Mouse (Mus musculus) limb, embryonic 10.5 days (tissue): Measurements from ENCODE around the gene Phka2. TPM values are rescaled to one million over a fixed set of nuclear protein-coding genes. Genes with fewer than 3 reads are reported as not detected.

ENCODE experiments used
- DNase-seq: peaks from one replicate; pipeline ENCODE4 v3.0.0-alpha.2; 2017; ENCODE audit warnings: low spot score
- H3K27ac ChIP-seq: fragments of 300-500 bp; sonication (generic); 2 replicates; pipeline ENCODE4 v1.5.1; 2016; ENCODE audit warnings: mild to moderate bottlenecking
- H3K27me3 ChIP-seq: fragments of 300-500 bp; sonication (generic); 2 replicates; pipeline ENCODE4 v1.6.1; 2016; ENCODE audit warnings: low read depth, mild to moderate bottlenecking; ENCODE audit not compliant: poor library complexity, severe bottlenecking
- H3K36me3 ChIP-seq: fragments of 300-500 bp; sonication (generic); 2 replicates; pipeline ENCODE4 v1.6.1; 2016; ENCODE audit warnings: mild to moderate bottlenecking, moderate library complexity
- H3K4me1 ChIP-seq: fragments of 300-500 bp; sonication (generic); 2 replicates; pipeline ENCODE4 v1.6.1; 2016
- H3K4me3 ChIP-seq: fragments of 300-500 bp; sonication (generic); 2 replicates; pipeline ENCODE4 v1.5.1; 2016; ENCODE audit warnings: mild to moderate bottlenecking, moderate library complexity
- H3K9me3 ChIP-seq: fragments of 300-500 bp; sonication (generic); replicated peaks from 2 replicates; pipeline ENCODE4 v1.6.1; 2016; ENCODE audit warnings: mild to moderate bottlenecking
- WGBS: fragments of 180-500 bp; shearing (Covaris S2); methylation state at CpG from one replicate; pipeline ENCODE4 v1.1.7; 2016; 5-methylcytosine and 5-hydroxymethylcytosine counted together
- polyA plus RNA-seq: library from polyadenylated mRNA; unstranded; fragments of >200 nt; fragmentation: Nextera tagmentation; extraction: Ambion mirVana; gene quantifications from 2 replicates; pipeline ENCODE4 v1.2.1, GENCODE M21; 2016

Gene Phka2
- 12.4 and 16.4 TPM in 2 replicates for polyA plus RNA-seq

DNA sequence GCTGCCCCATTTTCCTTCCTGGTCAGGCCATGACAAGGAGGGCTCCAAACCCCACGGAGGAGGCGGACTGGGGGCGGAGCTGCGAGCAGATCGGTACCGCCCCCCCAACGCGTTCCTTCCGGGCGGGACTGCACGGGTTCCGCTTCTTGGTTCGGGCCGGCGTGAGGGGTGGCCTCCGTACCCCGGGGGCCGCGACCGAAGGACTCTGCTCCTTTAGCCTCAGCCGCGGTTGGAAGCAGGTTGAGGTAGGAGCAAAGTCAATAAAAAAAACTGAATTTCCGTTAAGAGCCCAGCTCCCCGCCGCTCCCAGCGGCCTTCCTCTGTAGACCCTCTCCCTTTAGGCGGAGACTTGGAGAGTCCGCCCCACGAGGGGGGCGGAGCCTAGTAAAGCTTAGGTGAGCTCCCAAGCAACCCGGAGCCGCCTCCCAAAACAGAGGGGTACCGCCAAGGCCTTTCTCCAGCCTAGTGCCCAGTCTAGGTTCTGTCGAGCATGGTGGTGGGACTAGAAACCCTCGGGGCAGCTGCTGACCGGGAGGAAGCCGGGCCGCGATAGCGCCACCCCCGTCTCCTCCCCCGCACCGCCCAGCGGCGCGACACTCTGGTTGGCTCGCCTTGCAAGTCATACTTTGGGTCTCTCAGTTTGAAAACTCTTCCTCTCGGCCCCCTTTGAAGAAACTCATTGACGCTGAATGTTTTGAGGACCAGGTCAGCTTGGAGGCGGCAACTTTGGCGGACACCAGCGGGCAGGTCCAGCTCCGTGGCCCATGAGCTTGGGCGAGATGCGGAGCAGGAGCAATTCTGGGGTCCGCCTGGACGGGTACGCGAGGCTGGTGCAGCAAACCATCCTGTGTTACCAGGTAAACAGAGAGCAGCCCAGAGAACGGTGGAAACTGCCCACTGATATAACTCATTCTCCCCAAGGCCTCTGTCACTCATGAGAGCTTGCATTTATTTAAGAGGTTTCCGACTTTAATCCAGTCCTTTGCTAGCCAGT is at the start of gene Phka2:
Gene Phka2 (plus strand): TSS at position 119 of the 994 bp plus-strand sequence.
- Histone ChIP-seq H3K36me3 (no peaks in the 10 kb centered on the region), H3K4me3 (peak within 1 kb of the TSS; percentile 61), H3K4me1 (peaks cover 5% of the 10 kb centered on the region; the same call in 1 of the 2 replicates), H3K9me3 (no peaks in the 10 kb centered on the region), H3K27me3 (peaks cover 82% of the 10 kb centered on the region), H3K27ac (peak within 1 kb of the TSS; percentile 91)
- peak; percentile 83 for DNase-seq
- 9% methylated on average over 54 of the region's 61 CpGs for WGBS

DNA sequence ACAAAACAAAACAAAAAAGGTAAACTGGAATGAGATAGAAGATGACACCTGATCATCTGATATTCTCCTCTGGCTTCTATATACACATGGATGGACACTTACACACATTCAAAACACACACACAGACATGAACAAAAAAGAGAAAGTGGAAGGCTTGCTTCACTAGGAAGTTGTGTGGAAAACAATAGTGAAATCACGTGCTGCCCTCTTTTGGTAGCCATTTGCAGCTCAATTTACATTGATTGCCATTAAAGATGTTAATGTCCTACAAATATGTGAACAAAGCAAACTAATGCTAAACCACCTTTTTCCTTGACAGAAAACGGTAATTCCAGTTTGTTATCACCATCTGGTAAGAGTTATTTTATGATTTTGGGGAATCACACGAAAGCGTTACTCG is 46.3 kb upstream of the Phka2 start:
- Histone ChIP-seq H3K9me3 (no peaks in the 10 kb centered on the region), H3K4me3 (no peak overlapping the region), H3K27ac (no peak overlapping the region), H3K27me3 (peaks cover 84% of the 10 kb centered on the region), H3K36me3 (no peaks in the 10 kb centered on the region), H3K4me1 (no peaks in the 10 kb centered on the region)
- DNase-seq, result no peak
- 74% methylated on average over 5 of the region's 5 CpGs for WGBS

GRCm38 (mm10) chrX:160471257-160471786 is 30.6 kb upstream of the Phka2 start:
- no peaks in the 10 kb centered on the region for H3K9me3 ChIP-seq
- no peaks in the 10 kb centered on the region for H3K4me1 ChIP-seq
- H3K4me3 ChIP-seq, result no peak overlapping the region
- peaks cover 62% of the 10 kb centered on the region for H3K27me3 ChIP-seq
- 84% methylated on average over 3 of the region's 3 CpGs for WGBS
- H3K27ac ChIP-seq, result no peak overlapping the region
- DNase-seq, result no peak
- no peaks in the 10 kb centered on the region for H3K36me3 ChIP-seq

GRCm38 (mm10) chrX:160489784-160490183 is 12.2 kb upstream of the Phka2 start:
- H3K4me1 ChIP-seq, result no peaks in the 10 kb centered on the region
- H3K9me3 ChIP-seq, result no peaks in the 10 kb centered on the region
- WGBS, result 88% methylated on average over 2 of the region's 2 CpGs
- no peak overlapping the region for H3K4me3 ChIP-seq
- DNase-seq, result no peak
- H3K27me3 ChIP-seq, result peaks cover 96% of the 10 kb centered on the region
- H3K36me3 ChIP-seq, result no peaks in the 10 kb centered on the region
- H3K27ac ChIP-seq, result no peak overlapping the region

GRCm38 (mm10) chrX:160494333-160494732 is 7.6 kb upstream of the Phka2 start:
- Histone ChIP-seq H3K27me3 (peaks cover 95% of the 10 kb centered on the region), H3K4me1 (no peaks in the 10 kb centered on the region), H3K9me3 (no peaks in the 10 kb centered on the region), H3K4me3 (no peak overlapping the region), H3K27ac (no peak overlapping the region), H3K36me3 (no peaks in the 10 kb centered on the region)
- DNase-seq, result no peak
- 88% methylated on average over 2 of the region's 3 CpGs for WGBS

- Histone ChIP-seq H3K27ac (no peak overlapping the region), H3K36me3 (no peaks in the 10 kb centered on the region)
- 80% methylated on average over 6 of the region's 6 CpGs for WGBS
These were observed 7.0 kb upstream of the Phka2 start for GRCm38 (mm10) chrX:160494921-160495320.

DNA sequence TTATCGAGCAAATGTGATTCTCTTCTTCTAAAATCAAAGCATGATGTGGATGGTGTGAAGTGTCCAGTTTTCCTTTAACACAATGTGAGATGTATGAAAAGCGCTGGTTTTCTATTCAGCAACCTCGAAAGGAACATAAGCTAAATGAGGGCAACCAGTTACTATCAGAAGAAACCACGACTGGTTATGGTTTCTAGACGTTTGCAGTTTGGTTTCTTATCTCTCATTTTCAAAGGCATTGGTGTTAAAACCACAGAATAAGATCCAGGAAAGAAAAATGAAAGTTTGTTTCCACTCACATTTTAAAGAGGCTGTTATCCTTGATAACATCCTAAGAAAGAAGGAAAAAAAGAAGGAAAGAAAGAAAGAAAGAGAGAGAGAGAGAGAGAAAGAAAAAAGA is 5.5 kb upstream of the Phka2 start:
- H3K27me3 ChIP-seq, result peaks cover 86% of the 10 kb centered on the region
- 79% methylated on average over 5 of the region's 5 CpGs for WGBS

More at GRCm38 (mm10) chrX:160494921-160495320, 7.0 kb upstream of the Phka2 start:
- Histone ChIP-seq H3K4me1 (no peaks in the 10 kb centered on the region), H3K9me3 (no peaks in the 10 kb centered on the region), H3K4me3 (no peak overlapping the region), H3K27me3 (peaks cover 89% of the 10 kb centered on the region)
- no peak for DNase-seq

GRCm38 (mm10) chrX:160501095-160501494 is 871 bp upstream of the Phka2 start:
- H3K4me3 ChIP-seq, result no peak overlapping the region
- no peaks in the 10 kb centered on the region for H3K9me3 ChIP-seq
- peaks cover 82% of the 10 kb centered on the region for H3K27me3 ChIP-seq
- no peak overlapping the region for H3K27ac ChIP-seq
- WGBS, result 93% methylated on average over 3 of the region's 3 CpGs
- peaks cover 5% of the 10 kb centered on the region; the same call in 1 of the 2 replicates for H3K4me1 ChIP-seq
- DNase-seq, result no peak
- no peaks in the 10 kb centered on the region for H3K36me3 ChIP-seq

More for the DNA sequence above, 5.5 kb upstream of the Phka2 start:
- Histone ChIP-seq H3K4me1 (no peaks in the 10 kb centered on the region), H3K27ac (no peak overlapping the region), H3K36me3 (no peaks in the 10 kb centered on the region), H3K4me3 (no peak overlapping the region), H3K9me3 (no peaks in the 10 kb centered on the region)
- no peak for DNase-seq

DNA sequence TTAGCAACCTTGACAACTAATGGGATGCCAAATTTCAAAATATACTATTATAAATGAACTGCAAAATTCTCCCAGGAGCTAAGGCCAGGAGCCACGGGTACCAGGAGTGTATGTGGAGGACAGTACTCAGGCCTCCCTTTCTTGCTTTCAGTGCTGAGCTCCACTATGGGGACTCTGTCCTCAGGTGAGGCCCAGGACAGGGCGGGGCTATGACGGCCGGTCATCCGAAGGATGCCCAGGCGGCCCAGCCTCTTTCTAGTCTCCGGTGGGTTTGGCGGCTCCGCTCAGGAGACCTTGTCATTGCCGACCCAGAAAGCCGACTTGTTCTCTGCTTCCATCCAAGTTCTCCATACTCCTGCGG is 299 bp upstream of the Phka2 start:
- H3K27me3 ChIP-seq, result peaks cover 82% of the 10 kb centered on the region
- no peaks in the 10 kb centered on the region for H3K9me3 ChIP-seq
- WGBS, result 7% methylated on average over 12 of the region's 12 CpGs
- no peaks in the 10 kb centered on the region for H3K36me3 ChIP-seq
- DNase-seq, result no peak
- H3K4me1 ChIP-seq, result peaks cover 5% of the 10 kb centered on the region; the same call in 1 of the 2 replicates
- H3K27ac ChIP-seq, result peak overlapping the region; percentile 91
- H3K4me3 ChIP-seq, result peak overlapping the region; percentile 61

DNA sequence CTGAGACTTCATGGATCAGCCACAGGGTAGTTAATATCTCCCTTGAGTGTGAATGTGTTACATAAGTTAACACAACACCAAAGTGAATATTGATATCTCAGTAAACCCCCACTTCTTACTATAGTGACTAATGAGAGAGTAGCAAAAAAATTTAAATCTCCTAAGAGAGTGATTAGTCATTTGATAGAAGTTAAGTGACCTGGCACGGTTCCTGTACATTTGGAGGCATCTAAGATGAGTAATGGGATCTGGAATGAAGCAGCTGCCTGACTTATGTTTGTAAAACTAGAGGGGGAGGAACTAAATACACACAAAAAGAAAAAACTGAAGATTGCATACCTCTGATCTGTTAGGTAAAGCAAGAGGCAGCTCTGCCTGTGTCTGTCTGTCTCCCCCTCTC is 7.1 kb downstream of the Phka2 start:
- no peak for DNase-seq
- 89% methylated on average over 1 of the region's 1 CpGs for WGBS
- Histone ChIP-seq H3K36me3 (no peaks in the 10 kb centered on the region), H3K27ac (no peak overlapping the region), H3K4me3 (no peak overlapping the region), H3K4me1 (no peaks in the 10 kb centered on the region), H3K9me3 (no peaks in the 10 kb centered on the region), H3K27me3 (peaks cover 81% of the 10 kb centered on the region)

DNA sequence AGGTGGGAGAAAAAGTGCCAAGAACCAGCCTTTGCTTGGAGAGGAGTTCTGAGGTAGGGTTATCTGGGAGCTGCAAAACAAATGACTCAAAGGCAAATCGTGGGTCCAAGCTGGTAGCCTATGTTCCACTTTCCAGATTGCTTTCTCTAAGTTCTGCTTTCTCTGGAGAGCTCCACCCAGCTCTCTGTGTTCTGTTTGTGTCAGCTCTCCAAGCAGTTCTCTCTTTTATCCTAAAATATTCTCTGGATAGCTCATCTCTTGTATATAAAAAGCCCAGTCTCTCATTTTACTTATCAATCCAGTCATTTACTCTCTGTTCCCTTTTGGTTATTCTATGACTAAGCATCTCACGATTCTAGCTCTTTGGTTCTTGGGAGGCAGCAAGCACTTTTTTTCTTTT is 8.2 kb downstream of the Phka2 start:
- Histone ChIP-seq H3K4me1 (no peaks in the 10 kb centered on the region), H3K9me3 (no peaks in the 10 kb centered on the region), H3K27ac (no peak overlapping the region), H3K27me3 (peaks cover 76% of the 10 kb centered on the region), H3K4me3 (no peak overlapping the region), H3K36me3 (no peaks in the 10 kb centered on the region)
- no peak for DNase-seq
- WGBS, result 76% methylated on average over 2 of the region's 2 CpGs

DNA sequence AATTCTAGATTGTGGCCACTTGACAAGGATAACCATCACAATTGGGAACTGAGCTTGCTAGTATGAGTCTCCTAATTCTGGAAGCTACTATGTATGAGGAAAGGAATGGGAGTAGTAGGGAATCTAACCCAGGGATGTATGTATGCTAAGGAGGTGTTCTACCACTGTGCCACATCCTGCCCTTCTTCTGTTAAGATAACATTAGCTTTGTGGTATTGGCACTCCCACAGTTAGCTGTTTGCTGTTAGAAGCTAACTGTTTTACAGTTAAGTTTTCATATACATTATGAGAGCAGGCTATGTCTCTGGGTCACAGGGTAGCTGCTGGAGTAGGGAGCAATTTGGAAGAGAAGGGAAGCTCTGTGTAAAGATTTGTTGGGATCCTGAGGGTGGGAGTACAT is 14.1 kb downstream of the Phka2 start:
- Histone ChIP-seq H3K27me3 (peaks cover 85% of the 10 kb centered on the region), H3K4me3 (no peak overlapping the region), H3K9me3 (no peaks in the 10 kb centered on the region), H3K27ac (no peak overlapping the region), H3K36me3 (no peaks in the 10 kb centered on the region), H3K4me1 (no peaks in the 10 kb centered on the region)
- DNase-seq, result no peak

DNA sequence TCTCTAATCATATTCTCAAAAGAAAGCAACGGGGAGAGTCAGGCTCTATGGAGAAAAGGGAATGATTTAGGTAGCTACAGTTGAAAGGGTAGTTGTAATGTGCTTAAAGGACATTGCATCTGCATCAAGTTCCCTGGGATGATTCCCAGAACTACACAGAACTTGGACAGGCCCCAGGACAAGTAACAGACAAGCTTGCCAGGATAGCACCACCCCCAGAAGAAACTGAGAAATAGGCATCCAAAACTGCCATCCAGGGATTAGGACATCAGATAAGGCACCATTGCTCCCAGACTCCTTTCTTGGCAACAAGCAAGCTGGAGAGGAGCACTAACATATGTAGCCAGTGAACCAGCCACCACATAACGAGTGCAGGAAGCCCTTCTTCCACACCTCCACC is 40.8 kb downstream of the Phka2 start:
- Histone ChIP-seq H3K27me3 (peaks cover 58% of the 10 kb centered on the region), H3K36me3 (peaks cover 13% of the 10 kb centered on the region), H3K9me3 (no peaks in the 10 kb centered on the region), H3K27ac (no peak overlapping the region), H3K4me3 (no peak overlapping the region), H3K4me1 (no peaks in the 10 kb centered on the region)
- DNase-seq, result no peak
- 80% methylated on average over 2 of the region's 2 CpGs for WGBS
